Mouse (Mus musculus) neural tube, embryonic 12.5 days (tissue): ENCODE results near the gene Fstl5. TPM values are rescaled to one million over a fixed set of nuclear protein-coding genes. Genes with fewer than 3 reads are reported as not detected.
A peak's percentile ranks its signal among the peaks of the same experiment; 100 is the strongest.

ENCODE experiments used
- ATAC-seq: fragments of 200-750 bp; cut with Nextera tagmentation; 2 replicates; pipeline ENCODE4 v1.8.0; 2017; ENCODE audit warnings: low read depth, mild to moderate bottlenecking, moderate TSS enrichment, moderate library complexity; ENCODE audit not compliant: low FRiP score
- H3K27ac ChIP-seq: fragments of 300-500 bp; sonication (generic); 2 replicates; pipeline ENCODE4 v1.5.1; 2016
- H3K27me3 ChIP-seq: fragments of 300-500 bp; sonication (generic); replicated peaks from 2 replicates; pipeline ENCODE4 v1.6.1; 2016; ENCODE audit warnings: mild to moderate bottlenecking
- H3K36me3 ChIP-seq: fragments of 300-500 bp; sonication (generic); 2 replicates; pipeline ENCODE4 v1.6.1; 2016; ENCODE audit warnings: mild to moderate bottlenecking
- H3K4me1 ChIP-seq: fragments of 300-500 bp; sonication (generic); 2 replicates; pipeline ENCODE4 v1.6.1; 2016
- H3K4me2 ChIP-seq: fragments of 300-500 bp; sonication (generic); replicated peaks from 2 replicates; pipeline ENCODE4 v1.6.1; 2016; ENCODE audit warnings: mild to moderate bottlenecking
- H3K4me3 ChIP-seq: fragments of 300-500 bp; sonication (generic); 2 replicates; pipeline ENCODE4 v1.5.1; 2016
- H3K9ac ChIP-seq: fragments of 300-500 bp; sonication (generic); 2 replicates; pipeline ENCODE4 v1.6.1; 2016; ENCODE audit warnings: mild to moderate bottlenecking
- H3K9me3 ChIP-seq: fragments of 300-500 bp; sonication (generic); 2 replicates; pipeline ENCODE4 v1.6.1; 2016; ENCODE audit warnings: mild to moderate bottlenecking
- WGBS: fragments of 180-500 bp; shearing (Covaris S2); methylation state at CpG from one replicate; pipeline ENCODE4 v1.1.7; 2016; 5-methylcytosine and 5-hydroxymethylcytosine counted together
- polyA plus RNA-seq: library from polyadenylated mRNA; unstranded; fragments of >200 nt; fragmentation: Nextera tagmentation; extraction: Ambion mirVana; gene quantifications from 2 replicates; pipeline ENCODE4 v1.2.1, GENCODE M21; 2016

Fstl5 gene
- polyA plus RNA-seq, result 26.5 and 27.2 TPM in 2 replicates

DNA sequence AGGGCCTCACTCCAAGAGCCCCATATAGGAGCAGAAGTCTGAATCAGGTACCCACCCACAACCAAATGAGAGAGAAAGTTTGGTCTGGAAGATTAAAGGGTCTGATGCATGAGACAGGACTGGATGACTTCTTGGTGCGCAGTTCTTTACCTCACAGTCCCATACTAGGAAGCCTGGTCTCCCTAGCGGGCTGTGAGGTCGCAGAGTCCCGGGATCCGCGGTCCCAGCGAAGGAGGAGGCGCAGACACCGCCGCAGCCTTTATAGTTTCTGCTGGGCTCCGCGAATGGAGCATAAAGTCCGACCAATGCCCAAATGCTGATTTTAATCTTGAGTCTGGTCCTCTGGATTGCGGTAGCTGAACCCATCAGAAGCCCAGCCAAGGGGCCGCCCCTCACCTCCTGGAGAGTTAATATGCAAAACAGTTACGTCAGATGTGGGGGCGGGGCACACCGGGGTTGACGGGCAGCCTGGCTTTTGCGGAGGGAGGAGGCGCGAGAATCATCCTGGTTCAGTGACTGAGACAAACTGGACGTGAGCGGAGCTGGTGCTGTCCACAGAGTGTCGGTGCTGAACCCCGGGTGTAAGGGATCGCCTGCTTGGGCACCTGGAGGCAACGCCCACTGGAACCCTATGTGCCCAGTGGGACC, at the start of gene Fstl5:
Fstl5 (plus strand) TSS at position 211 of the 648 bp plus-strand sequence.
- H3K27me3 ChIP-seq, result no peaks in the 10 kb centered on the region
- ATAC-seq, result peak; percentile 91
- peak within 1 kb of the TSS; percentile 63 for H3K4me2 ChIP-seq
- H3K4me3 ChIP-seq, result peak within 1 kb of the TSS; percentile 44
- H3K36me3 ChIP-seq, result no peaks in the 10 kb centered on the region
- WGBS, result under 1% methylated on average over 28 of the region's 28 CpGs
- no peak within 1 kb of the TSS for H3K27ac ChIP-seq
- H3K4me1 ChIP-seq, result peaks cover 4% of the 10 kb centered on the region; the same call in 1 of the 2 replicates
- H3K9ac ChIP-seq, result peak within 1 kb of the TSS; percentile 39; the same call in 1 of the 2 replicates
- no peaks in the 10 kb centered on the region for H3K9me3 ChIP-seq

DNA sequence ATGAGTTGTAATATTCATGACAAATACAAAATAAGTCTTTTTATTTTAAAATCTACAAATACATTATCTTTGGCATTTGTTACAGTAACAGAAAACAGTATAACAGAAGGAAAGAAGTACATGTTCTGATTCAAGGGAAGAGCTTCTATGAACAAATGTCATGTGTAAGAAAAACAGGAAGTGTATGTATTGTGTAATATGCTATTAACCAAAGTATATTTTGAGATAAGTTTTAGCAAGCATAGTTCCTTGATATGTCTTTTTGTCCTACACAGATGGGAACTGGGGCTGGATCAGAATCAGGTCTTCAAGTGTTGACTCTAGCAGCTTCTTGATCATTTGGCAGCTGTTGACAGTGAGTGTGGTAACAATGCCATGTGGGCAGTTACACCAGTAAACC, 48.5 kb upstream of the Fstl5 start:
- no peak overlapping the region for H3K4me2 ChIP-seq
- no peak for ATAC-seq
- H3K27me3 ChIP-seq, result no peaks in the 10 kb centered on the region
- no peaks in the 10 kb centered on the region for H3K4me1 ChIP-seq
- no peaks in the 10 kb centered on the region for H3K9me3 ChIP-seq
- no peak overlapping the region for H3K27ac ChIP-seq
- H3K4me3 ChIP-seq, result no peak overlapping the region
- no peak overlapping the region for H3K9ac ChIP-seq
- H3K36me3 ChIP-seq, result no peaks in the 10 kb centered on the region

DNA sequence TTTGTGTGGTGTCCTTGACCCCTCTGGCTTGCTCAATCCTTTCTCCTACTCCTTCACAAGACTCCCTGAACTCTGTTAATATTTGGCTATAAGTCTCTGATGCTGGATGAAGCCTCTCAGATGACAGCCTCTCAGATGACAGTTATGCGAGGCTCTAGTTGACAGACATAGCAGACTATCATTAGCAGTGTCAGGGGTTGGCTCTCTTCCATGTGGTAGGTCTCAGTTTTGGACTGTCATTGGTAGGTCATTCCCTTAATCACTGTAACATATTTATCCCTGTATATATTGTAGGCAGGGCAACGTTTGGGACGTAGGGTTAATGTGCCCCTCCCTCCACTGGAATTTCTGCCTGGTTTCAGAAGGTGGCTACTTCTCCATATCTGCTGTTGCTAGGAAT, 22.9 kb upstream of the Fstl5 start:
- H3K36me3 ChIP-seq, result no peaks in the 10 kb centered on the region
- no peak overlapping the region for H3K9ac ChIP-seq
- 87% methylated on average over 3 of the region's 3 CpGs for WGBS
- no peaks in the 10 kb centered on the region for H3K4me1 ChIP-seq
- no peak overlapping the region for H3K4me3 ChIP-seq
- no peaks in the 10 kb centered on the region for H3K27me3 ChIP-seq
- H3K4me2 ChIP-seq, result no peak overlapping the region
- no peak for ATAC-seq
- H3K9me3 ChIP-seq, result no peaks in the 10 kb centered on the region
- no peak overlapping the region for H3K27ac ChIP-seq

DNA sequence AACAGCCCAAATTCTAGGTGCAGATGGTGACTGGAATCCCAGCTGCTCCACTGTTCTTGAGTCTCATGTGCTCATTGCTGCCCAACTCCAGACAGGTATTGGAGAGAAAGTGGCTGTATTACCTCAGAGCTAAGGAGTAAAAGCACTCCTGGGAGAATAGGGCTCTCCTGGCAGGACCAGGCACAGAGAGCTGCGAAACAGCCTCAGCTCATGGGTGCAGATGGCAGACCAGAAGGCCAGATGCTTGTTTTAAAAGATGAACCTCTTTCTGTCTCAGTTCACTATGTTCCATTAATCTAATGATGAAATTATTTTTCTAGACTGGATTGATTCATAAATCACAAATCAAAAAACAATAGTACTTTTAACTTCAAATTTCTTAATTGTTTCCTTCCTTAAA, 12.1 kb upstream of the Fstl5 start:
- H3K36me3 ChIP-seq, result no peaks in the 10 kb centered on the region
- no peaks in the 10 kb centered on the region for H3K4me1 ChIP-seq
- WGBS, result 93% methylated on average over 1 of the region's 1 CpGs
- no peak overlapping the region for H3K4me2 ChIP-seq
- no peak overlapping the region for H3K27ac ChIP-seq
- H3K27me3 ChIP-seq, result no peaks in the 10 kb centered on the region
- no peak for ATAC-seq
- H3K4me3 ChIP-seq, result no peak overlapping the region
- no peak overlapping the region for H3K9ac ChIP-seq
- H3K9me3 ChIP-seq, result no peaks in the 10 kb centered on the region

DNA sequence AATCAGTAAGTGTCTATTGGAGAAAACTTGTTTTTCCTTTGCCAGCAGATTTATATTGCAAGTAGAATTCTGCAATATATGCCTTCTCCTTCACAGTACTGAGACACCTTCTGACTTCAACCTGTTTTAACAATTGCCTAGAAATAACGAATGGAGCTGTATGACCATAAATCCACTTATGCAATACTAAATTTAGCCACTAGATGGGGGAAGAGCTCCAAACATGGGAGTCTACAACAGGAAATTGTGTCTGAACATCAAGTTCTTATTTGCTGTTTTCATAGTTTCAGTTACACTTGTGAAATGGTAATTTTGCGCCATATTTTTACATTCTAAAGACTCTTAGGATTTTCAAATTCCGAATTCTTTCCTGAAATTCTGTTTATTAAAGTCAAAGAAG, 6.2 kb upstream of the Fstl5 start:
- H3K27ac ChIP-seq, result no peak overlapping the region
- no peak; the same call in 1 of the 2 replicates for ATAC-seq
- H3K9ac ChIP-seq, result no peak overlapping the region
- H3K27me3 ChIP-seq, result no peaks in the 10 kb centered on the region
- no peak overlapping the region for H3K4me2 ChIP-seq
- 6% methylated on average over 3 of the region's 3 CpGs for WGBS
- H3K4me1 ChIP-seq, result no peaks in the 10 kb centered on the region
- H3K36me3 ChIP-seq, result no peaks in the 10 kb centered on the region
- no peaks in the 10 kb centered on the region for H3K9me3 ChIP-seq
- no peak overlapping the region for H3K4me3 ChIP-seq

DNA sequence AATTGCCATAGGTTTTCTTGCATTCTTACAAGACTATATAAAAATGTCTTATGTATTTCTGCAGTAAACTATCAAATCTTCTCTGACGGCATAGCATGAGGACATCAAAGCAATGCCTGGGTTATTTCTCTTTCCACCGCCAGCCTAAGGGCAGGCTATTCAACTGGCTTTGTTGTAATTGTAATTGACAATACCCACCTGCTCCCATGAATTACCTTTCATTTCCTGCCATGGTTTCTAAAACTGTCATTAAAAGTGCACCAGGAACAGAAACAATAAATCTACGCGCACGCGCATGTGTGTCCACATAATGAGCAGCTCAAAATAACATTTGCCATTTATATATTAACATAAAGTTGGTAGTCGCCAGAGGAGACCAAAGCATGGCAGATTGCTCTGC, 1.2 kb upstream of the Fstl5 start:
- Histone ChIP-seq H3K36me3 (no peaks in the 10 kb centered on the region), H3K4me3 (no peak overlapping the region), H3K4me1 (peaks cover 4% of the 10 kb centered on the region; the same call in 1 of the 2 replicates), H3K9ac (no peak overlapping the region), H3K4me2 (0 out of 2 replicates have a peak overlapping the region, but pooled peaks have one; percentile 10), H3K27me3 (no peaks in the 10 kb centered on the region), H3K9me3 (no peaks in the 10 kb centered on the region), H3K27ac (no peak overlapping the region)
- WGBS, result 42% methylated on average over 7 of the region's 7 CpGs
- peak; percentile 64 for ATAC-seq

DNA sequence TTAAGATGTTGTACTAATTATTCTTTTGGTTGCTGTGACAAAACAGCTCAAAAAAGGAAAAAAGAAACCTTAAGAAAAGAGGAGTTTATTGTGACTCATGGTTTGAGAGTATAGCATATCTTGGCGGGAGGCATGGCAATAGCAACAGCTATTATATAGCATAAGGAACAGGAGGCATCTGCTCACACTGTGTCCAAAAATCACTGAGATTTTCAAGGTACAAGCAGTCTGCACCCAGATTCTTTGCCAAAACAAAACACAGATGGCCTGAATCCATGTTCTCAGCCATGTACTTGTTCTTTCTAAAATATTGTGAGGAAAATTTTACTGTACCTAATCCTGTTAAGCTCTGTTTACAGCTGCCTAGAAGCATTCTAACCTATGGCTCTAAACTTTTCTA, 66.4 kb downstream of the Fstl5 start:
- no peaks in the 10 kb centered on the region for H3K36me3 ChIP-seq
- H3K27ac ChIP-seq, result no peak overlapping the region
- no peak overlapping the region for H3K4me3 ChIP-seq
- H3K4me2 ChIP-seq, result no peak overlapping the region
- no peak overlapping the region for H3K9ac ChIP-seq
- no peak for ATAC-seq
- H3K9me3 ChIP-seq, result no peaks in the 10 kb centered on the region
- H3K27me3 ChIP-seq, result no peaks in the 10 kb centered on the region
- H3K4me1 ChIP-seq, result no peaks in the 10 kb centered on the region
- WGBS, result 83% methylated on average over 1 of the region's 1 CpGs

DNA sequence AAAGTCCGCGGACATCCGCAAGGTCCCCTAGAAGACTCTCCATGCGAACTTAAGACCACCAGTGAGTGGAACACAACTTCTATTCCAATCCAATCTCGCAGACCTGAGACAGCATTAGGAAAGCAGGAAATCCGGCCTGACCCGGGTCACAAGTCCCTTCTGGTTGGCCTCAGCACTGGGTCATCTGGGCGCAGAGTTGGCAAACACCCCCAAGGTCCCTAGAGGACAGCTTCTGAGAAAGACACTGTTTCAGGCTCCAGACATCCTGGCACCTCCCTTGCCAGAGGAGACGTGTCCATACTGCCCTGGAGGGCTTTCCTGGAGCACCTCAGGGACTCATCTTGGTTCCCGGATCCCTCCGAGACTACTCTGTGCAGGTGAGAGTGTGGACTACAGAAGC, 73.8 kb downstream of the Fstl5 start:
- no peaks in the 10 kb centered on the region for H3K36me3 ChIP-seq
- ATAC-seq, result no peak
- no peaks in the 10 kb centered on the region for H3K4me1 ChIP-seq
- no peak overlapping the region for H3K4me3 ChIP-seq
- no peaks in the 10 kb centered on the region for H3K27me3 ChIP-seq
- no peak overlapping the region for H3K27ac ChIP-seq
- H3K9me3 ChIP-seq, result no peaks in the 10 kb centered on the region
- WGBS, result 93% methylated on average over 11 of the region's 11 CpGs
- H3K9ac ChIP-seq, result no peak overlapping the region
- H3K4me2 ChIP-seq, result no peak overlapping the region

DNA sequence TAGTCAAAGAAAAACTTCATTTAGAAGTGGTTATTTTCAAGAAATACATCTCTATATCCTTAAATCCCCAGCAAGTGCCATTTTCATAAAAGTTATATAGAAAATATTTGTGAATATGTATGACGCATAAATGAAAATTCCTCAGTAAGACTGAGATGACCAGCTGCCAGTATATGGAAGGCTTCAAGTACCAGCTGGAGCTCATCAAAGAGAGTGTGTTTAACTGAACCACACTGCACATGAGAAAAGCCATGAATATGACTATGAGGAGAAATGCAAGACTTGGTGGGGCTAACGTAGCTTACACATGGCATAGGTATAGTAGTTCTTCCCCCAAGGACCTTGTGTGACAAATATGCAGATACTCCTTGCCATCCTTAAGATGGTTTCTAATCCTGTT, 164.8 kb downstream of the Fstl5 start:
- H3K36me3 ChIP-seq, result no peaks in the 10 kb centered on the region
- no peak overlapping the region for H3K27ac ChIP-seq
- no peak overlapping the region for H3K4me3 ChIP-seq
- no peak overlapping the region for H3K4me2 ChIP-seq
- H3K4me1 ChIP-seq, result no peaks in the 10 kb centered on the region
- H3K27me3 ChIP-seq, result no peaks in the 10 kb centered on the region
- H3K9ac ChIP-seq, result no peak overlapping the region
- WGBS, result 92% methylated on average over 2 of the region's 2 CpGs
- H3K9me3 ChIP-seq, result no peaks in the 10 kb centered on the region
- no peak for ATAC-seq

DNA sequence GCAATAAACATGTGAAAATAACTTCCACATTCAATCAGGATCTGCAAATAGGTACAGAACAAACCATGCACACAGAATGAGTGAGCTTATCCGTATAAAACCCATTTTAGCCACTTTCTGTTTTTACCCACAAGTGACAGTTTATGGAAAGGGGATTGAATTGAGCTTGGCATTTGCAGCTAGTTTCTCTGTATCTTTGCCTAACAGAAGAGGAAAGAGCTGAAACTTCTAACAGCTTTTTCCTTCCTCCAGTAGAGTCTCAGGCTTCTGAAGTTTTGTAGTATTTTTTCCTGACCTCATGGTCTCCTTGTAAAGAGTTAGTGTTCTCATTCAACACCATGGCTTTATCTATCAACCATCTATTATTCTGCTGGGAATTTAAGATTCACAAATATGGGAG, 177.3 kb downstream of the Fstl5 start:
- 82% methylated on average over 1 of the region's 1 CpGs for WGBS
- Histone ChIP-seq H3K4me3 (no peak overlapping the region), H3K9ac (no peak overlapping the region), H3K4me2 (no peak overlapping the region), H3K27me3 (no peaks in the 10 kb centered on the region), H3K27ac (no peak overlapping the region), H3K36me3 (no peaks in the 10 kb centered on the region), H3K9me3 (no peaks in the 10 kb centered on the region), H3K4me1 (no peaks in the 10 kb centered on the region)
- ATAC-seq, result no peak

DNA sequence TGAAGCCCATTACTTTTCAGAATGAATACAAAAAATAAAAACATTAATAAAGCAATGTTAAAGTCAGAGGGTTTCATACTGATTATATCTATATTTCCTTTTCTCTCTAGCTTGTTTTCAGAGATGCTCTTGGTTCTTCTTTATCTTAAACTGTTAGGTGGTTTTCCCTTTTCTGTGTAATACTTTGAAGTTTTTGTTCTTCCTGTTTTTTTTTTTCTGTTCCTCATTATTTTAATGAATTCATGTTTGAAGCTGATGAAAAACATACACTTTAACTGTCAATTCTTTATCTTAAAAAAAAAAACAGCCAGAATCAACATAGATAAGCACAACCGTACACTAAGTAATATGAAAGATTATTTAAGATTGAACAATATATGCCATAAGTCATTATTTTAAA, 218.9 kb downstream of the Fstl5 start:
- Histone ChIP-seq H3K4me3 (no peak overlapping the region), H3K9me3 (no peaks in the 10 kb centered on the region), H3K9ac (no peak overlapping the region), H3K4me2 (no peak overlapping the region), H3K36me3 (no peaks in the 10 kb centered on the region), H3K27me3 (no peaks in the 10 kb centered on the region), H3K4me1 (no peaks in the 10 kb centered on the region), H3K27ac (no peak overlapping the region)
- 88% methylated on average over 1 of the region's 1 CpGs for WGBS
- no peak for ATAC-seq

DNA sequence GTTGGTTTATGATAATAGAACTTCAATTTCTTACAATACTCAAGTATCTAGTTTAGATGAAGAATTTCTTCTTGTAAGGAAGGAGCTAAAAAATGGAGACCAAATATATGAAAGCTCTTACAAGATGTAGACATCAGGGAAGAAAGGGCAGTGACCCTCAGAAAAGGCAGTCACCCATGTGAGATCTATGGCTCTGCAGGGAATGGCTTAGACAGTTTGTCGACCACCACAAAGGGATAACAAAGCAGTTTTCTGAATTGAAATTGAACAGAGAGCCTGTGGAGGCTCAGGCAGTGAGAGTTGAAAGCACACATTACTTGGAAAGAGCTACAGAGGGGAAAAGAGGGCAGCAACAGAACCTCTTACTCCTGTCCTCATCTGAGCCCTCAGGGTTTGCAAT, 220.3 kb downstream of the Fstl5 start:
- H3K9me3 ChIP-seq, result no peaks in the 10 kb centered on the region
- H3K4me3 ChIP-seq, result no peak overlapping the region
- no peaks in the 10 kb centered on the region for H3K27me3 ChIP-seq
- H3K36me3 ChIP-seq, result no peaks in the 10 kb centered on the region
- no peaks in the 10 kb centered on the region for H3K4me1 ChIP-seq
- no peak; the same call in 1 of the 2 replicates for ATAC-seq
- 7% methylated on average over 1 of the region's 1 CpGs for WGBS
- H3K27ac ChIP-seq, result no peak overlapping the region
- no peak overlapping the region for H3K4me2 ChIP-seq
- H3K9ac ChIP-seq, result no peak overlapping the region

DNA sequence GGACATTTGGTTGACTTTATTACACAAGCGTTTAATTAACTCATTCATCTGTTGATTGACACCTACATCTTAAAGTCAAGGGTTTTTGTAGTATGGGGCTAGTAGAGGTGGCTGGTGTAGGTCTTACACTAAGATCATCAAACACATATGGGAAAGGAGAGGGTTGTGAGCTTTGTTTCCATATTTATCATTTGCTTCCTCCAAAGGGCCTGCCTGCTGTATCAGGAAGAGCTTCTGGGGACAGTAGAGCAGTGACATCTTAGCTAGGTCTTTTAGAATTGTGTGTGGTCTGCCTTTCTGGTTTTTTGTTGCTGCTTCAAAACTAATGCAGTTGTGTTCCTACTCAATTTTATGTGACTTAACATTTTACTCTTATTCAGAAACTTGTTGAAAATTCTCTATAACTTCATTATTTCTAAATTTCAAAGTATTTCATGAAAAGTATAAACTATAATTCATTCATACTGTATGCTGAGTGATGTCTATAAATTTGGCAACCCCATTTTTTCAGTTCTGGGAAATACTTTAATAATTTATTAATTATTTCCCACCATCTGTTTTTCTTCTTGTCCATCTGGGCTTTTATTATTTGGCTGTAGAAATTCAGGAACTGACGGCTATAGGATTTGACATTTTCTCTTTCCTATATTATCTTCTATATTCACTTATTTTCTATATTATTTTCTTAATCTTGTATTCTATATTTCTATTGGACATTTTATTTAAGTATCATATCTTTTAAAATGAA, 227.1 kb downstream of the Fstl5 start:
- Histone ChIP-seq H3K36me3 (no peaks in the 10 kb centered on the region), H3K9me3 (no peaks in the 10 kb centered on the region), H3K27me3 (no peaks in the 10 kb centered on the region), H3K9ac (no peak overlapping the region), H3K4me2 (no peak overlapping the region), H3K4me1 (no peaks in the 10 kb centered on the region), H3K27ac (no peak overlapping the region), H3K4me3 (no peak overlapping the region)
- 90% methylated on average over 2 of the region's 2 CpGs for WGBS
- ATAC-seq, result no peak
